Mouse (Mus musculus): ENCODE data around the gene Dck.
A peak's percentile ranks its signal among the peaks of the same experiment; 100 is the strongest.

The Dck gene

GRCm38 (mm10) chr5:88791256-88792245 lies 26.8 kb downstream of the Dck start:
- DNase-seq (ENCODE audit: low spot score in 2 of 2), result peak in 1 of 2 experiments; percentile 10

DNA sequence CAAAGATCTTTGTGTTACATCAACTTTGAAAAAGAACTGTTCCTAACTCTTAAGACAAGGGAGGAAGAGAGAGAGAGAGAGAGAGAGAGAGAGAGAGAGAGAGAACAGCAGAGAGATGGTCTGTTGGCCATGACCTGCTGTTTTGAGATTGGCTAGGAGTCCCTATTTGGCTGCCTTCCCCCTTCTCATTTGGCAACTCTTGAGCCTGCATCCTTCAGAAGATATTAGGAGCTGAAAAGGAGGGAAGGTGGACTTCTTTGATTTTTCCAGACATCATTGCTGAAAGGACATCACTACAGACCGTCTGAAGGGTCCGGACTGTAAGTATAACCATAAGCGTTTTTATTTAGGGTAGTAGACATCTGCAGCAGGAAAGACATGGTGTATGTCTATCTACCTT lies 28.9 kb downstream of the Dck start:
- DNase-seq (ENCODE audit: low spot score in 2 of 2), result no peak

- no peak for DNase-seq (ENCODE audit: low spot score in 2 of 2)
Observed at GRCm38 (mm10) chr5:88795910-88796584, 31.3 kb downstream of the Dck start.

DNA sequence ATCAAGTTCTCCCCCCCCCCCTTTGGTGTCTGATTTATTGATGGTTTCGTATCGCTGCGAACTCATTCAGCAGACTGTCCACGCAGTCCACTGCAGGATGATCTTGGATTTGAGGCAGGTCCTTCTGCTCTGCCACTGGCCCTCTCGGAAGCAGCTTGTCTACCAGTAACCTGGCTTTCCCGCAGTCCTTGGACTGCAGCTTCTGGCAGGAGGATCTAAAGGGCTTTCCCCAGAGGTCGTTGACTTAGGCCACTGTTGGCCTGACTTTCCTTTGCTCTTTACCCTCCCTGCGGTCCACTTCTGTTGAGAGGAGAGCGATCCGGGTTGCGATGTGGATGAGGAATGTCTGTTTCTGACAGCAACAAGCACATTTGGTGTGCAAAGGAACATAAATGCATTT lies 31.8 kb downstream of the Dck start:
- no peak for DNase-seq (ENCODE audit: low spot score in 2 of 2)

DNA sequence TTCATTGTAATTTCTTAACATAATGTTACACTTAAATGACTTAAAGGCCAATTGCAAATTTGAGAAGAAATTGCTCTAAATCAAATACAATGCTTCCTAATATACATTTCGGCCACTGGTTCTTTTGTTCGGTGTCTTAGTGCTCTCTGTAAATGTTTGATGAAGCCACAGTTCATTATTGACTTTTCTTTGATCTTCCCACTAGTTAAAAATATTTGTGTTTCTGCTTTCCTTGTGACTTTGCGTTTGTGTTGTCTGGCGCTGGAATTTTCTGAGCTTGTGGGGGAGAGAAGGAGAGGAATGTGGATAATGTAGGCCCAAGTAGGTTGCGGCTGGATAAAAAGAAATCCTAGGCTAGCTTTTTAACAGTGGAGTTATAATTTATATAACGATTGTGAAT lies 32.3 kb downstream of the Dck start:
- no peak for DNase-seq (ENCODE audit: low spot score in 2 of 2)

- no peak for DNase-seq (ENCODE audit: low spot score in 2 of 2)
Observed at GRCm38 (mm10) chr5:88805616-88806015, 40.8 kb downstream of the Dck start.

DNA sequence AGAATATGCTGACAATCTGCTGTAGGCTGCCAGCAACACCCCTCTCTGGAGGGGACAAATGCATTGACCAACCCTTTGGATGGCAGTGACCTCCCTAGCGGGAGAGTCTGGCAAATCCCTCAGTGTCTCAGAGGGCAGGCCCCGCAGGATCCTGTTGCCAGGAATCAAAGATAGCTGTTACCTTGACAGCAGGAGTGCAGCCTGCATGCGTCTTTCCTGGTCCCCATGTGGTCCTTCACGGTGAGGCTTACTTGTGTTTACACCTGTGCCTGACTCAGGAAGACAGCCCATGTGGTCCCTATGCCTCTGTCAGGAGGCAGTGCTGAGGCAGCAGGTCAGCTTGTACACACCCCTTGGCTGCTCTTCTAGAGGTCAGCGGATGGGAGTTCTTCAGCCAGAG lies 41.5 kb downstream of the Dck start:
- DNase-seq (ENCODE audit: low spot score in 2 of 2), result no peak

DNA sequence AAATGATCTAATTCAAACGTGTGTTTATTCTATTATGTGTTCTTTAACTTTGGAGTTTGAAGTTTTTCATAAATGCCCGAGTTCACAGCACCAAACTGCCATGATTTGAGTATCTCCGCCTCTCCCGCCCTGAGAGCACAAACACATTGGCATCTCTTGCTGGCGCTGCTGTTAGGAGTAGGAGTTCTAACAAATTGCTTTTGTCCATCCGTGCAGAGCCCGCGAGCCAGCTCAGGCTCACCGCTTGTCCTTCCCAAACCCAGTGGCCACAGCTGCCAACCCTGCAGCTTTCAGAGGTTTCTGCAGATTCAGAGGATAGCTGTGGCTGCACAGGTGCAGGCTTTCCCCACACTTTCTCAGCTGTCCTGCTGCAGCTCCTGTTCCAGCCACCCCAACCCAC lies 42.5 kb downstream of the Dck start:
- no peak for DNase-seq (ENCODE audit: low spot score in 2 of 2)

- DNase-seq (ENCODE audit: low spot score in 2 of 2), result no peak
Observed at GRCm38 (mm10) chr5:88813188-88813587, 48.4 kb downstream of the Dck start.

- DNase-seq (ENCODE audit: low spot score in 2 of 2), result no peak
Observed at GRCm38 (mm10) chr5:88814552-88814951, 49.8 kb downstream of the Dck start.

- no peak for DNase-seq (ENCODE audit: low spot score in 2 of 2)
Observed at GRCm38 (mm10) chr5:88821542-88821941, 56.7 kb downstream of the Dck start.

DNA sequence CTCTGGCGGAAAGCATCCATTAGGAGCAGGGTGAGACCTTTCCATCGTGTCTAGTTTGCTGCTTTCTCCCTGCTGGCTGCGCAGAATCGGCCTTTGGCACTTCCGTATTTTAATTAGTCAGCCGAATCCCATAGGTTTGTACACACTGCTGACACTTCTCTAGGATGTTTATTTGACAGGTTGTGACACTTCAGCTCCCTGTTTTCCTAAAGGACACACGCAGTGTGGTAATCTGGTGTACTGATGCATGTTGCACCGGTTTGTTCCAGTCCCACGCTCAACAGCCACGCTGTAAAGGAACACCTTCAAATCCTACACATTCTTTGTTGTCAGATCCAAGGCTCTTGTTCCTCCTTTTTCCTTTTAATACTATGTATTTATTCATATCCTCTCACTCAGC lies 60.0 kb downstream of the Dck start:
- no peak for DNase-seq (ENCODE audit: low spot score in 2 of 2)

GRCm38 (mm10) chr5:88829835-88830571 lies 65.2 kb downstream of the Dck start:
- no peak for DNase-seq (ENCODE audit: low spot score in 2 of 2)

- no peak for DNase-seq (ENCODE audit: low spot score in 2 of 2)
Observed at GRCm38 (mm10) chr5:88830880-88831279, 66.1 kb downstream of the Dck start.

DNA sequence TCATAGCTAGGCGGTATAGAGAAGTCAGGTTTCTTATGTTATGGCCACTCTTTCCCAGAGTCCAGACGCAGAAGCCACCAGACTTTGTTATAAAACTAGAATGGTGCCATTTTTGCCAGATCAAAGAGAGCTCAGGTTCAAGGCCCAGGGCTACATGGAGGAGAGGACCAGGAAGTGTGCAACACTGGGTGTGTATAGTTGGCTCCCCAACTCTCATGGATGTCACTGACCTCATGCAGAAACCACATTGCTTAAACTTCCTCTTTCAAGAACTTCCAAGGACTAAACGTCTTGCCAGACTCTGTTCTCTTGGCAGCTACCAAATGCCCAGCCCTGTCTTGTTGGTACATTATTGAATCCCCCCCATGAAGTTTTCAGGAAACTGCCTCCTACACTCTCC lies 67.1 kb downstream of the Dck start:
- no peak for DNase-seq (ENCODE audit: low spot score in 2 of 2)
